Mouse (Mus musculus) CH12.LX (cell line): ENCODE data around the gene 1700029P11Rik. TPM values are rescaled to one million over a fixed set of nuclear protein-coding genes. Genes with fewer than 3 reads are reported as not detected.
"Not testable (repeated sequence)": the region's sequence is repeated elsewhere in the genome, so short reads cannot be mapped to it uniquely, and the experiment has no call there.

Experiments
- DNase-seq: peaks from one replicate; pipeline ENCODE4 v3.0.0-alpha.2; 2013; ENCODE audit errors: extremely low read depth
- H3K27ac ChIP-seq: 2 replicates; pipeline ENCODE4 v1.5.1; 2012; ENCODE audit warnings: low read depth, mild to moderate bottlenecking, control low read depth, moderate library complexity; ENCODE audit not compliant: insufficient read depth
- H3K27me3 ChIP-seq: replicated peaks from 2 replicates; pipeline ENCODE3; 2012; ENCODE audit warnings: inconsistent platforms
- H3K36me3 ChIP-seq, 2 experiments: replicated peaks in 1 of 2; 2 replicates each; pipeline versions ENCODE3 to v1.6.1; 2012; ENCODE audit warnings: inconsistent platforms in 1 of 2, low read length in 1 of 2, mild to moderate bottlenecking in 1 of 2, mixed read lengths in 1 of 2, moderate library complexity in 1 of 2; ENCODE audit not compliant: control insufficient read depth in 1 of 2, insufficient read depth in 1 of 2
- H3K4me1 ChIP-seq, 2 experiments: 2 replicates each; pipeline ENCODE4 v1.6.1; 2012; ENCODE audit warnings: inconsistent platforms in 1 of 2, moderate library complexity in 1 of 2; ENCODE audit not compliant: insufficient read depth in 2 of 2, control insufficient read depth in 1 of 2
- H3K4me2 ChIP-seq: 2 replicates; pipeline ENCODE4 v1.6.1; 2012; ENCODE audit warnings: low read depth, mild to moderate bottlenecking, control low read depth; ENCODE audit not compliant: poor library complexity, insufficient read depth, severe bottlenecking
- H3K4me3 ChIP-seq, 3 experiments: fragments of 150-350 bp in 1 of 3; sonication (generic) in 1 of 3; replicated peaks in 1 of 3; 2 replicates each; pipeline versions ENCODE3 to v1.5.1; 2011 to 2012; ENCODE audit warnings: low read depth in 2 of 3, low read length in 2 of 3, mild to moderate bottlenecking in 2 of 3, moderate library complexity in 2 of 3, control low read depth in 1 of 3, improper control_type of control experiment in 1 of 3, inconsistent platforms in 1 of 3, mixed read lengths in 1 of 3; ENCODE audit not compliant: poor library complexity in 1 of 3
- H3K79me2 ChIP-seq: replicated peaks from 2 replicates; pipeline ENCODE4 v1.6.1; 2012; ENCODE audit warnings: mild to moderate bottlenecking, moderate library complexity; ENCODE audit not compliant: control insufficient read depth, poor library complexity, insufficient read depth, severe bottlenecking; ENCODE audit errors: extremely low read depth
- H3K9ac ChIP-seq: 2 replicates; pipeline ENCODE4 v1.6.1; 2012; ENCODE audit warnings: low read depth, mild to moderate bottlenecking, control low read depth, moderate library complexity; ENCODE audit not compliant: insufficient read depth
- H3K9me3 ChIP-seq: replicated peaks from 2 replicates; pipeline ENCODE3; 2012; ENCODE audit warnings: low read length, inconsistent platforms, mixed read lengths
- CTCF ChIP-seq, 2 experiments: IDR thresholded peaks in 1 of 2; conservative IDR thresholded peaks in 1 of 2; 2 replicates each; pipeline ENCODE4 v1.5.1; 2011 to 2012; ENCODE audit warnings: low read depth in 2 of 2, low read length in 2 of 2, improper control_type of control experiment in 1 of 2, inconsistent platforms in 1 of 2, mild to moderate bottlenecking in 1 of 2, moderate library complexity in 1 of 2
- HCFC1 ChIP-seq: IDR thresholded peaks from 2 replicates; pipeline ENCODE4 v1.6.1; 2012; ENCODE audit warnings: low read depth, mild to moderate bottlenecking, inconsistent platforms, low read length, improper control_type of control experiment
- MAFK ChIP-seq: IDR thresholded peaks from 2 replicates; pipeline ENCODE4 v1.6.1; 2011; ENCODE audit warnings: low read length, improper control_type of control experiment; ENCODE audit not compliant: insufficient replicate concordance
- MXI1 ChIP-seq: IDR thresholded peaks from 2 replicates; pipeline ENCODE4 v1.6.1; 2011; ENCODE audit warnings: mild to moderate bottlenecking, low read depth, low read length, improper control_type of control experiment
- ZNF384 ChIP-seq: IDR thresholded peaks from 2 replicates; pipeline ENCODE4 v1.6.1; 2012; ENCODE audit warnings: low read depth, low read length, improper control_type of control experiment, inconsistent platforms
- dilution Hi-C: fragments of 300-500 bp; cut with MboI; formaldehyde crosslinking; loops from 2 replicates; pipeline ENCODE4 v1.14.3; 2020; ENCODE audit warnings: low sequenced_read_pairs; ENCODE audit not compliant: extremely low pct_unique_long_range_greater_than_20kb, extremely low pct_ligation_motif_present
- in situ Hi-C: fragments of 300-500 bp; cut with MboI; formaldehyde crosslinking; loops from 3 replicates; pipeline ENCODE4 v1.14.3; 2019; ENCODE audit warnings: low sequenced_read_pairs, low pct_ligation_motif_present, low pct_unique_long_range_greater_than_20kb, mixed read lengths
- polyA plus RNA-seq: library from polyadenylated mRNA; unstranded; fragments of >175 nt; gene quantifications from 2 replicates; pipeline ENCODE4 v1.2.1, GENCODE M21; 2012; ENCODE audit warnings: low read depth; ENCODE audit not compliant: insufficient read length
- total RNA-seq, 2 experiments: library from RNA; depleted of rRNA; stranded (reverse); fragments of 300-350 nt in 1 of 2; fragments of >200 nt in 1 of 2; gene quantifications; 2 replicates each; pipeline ENCODE4 v1.2.3; 2012 to 2014

Gene 1700029P11Rik
- total and polyA plus RNA-seq, 3 experiments = not detected

DNA sequence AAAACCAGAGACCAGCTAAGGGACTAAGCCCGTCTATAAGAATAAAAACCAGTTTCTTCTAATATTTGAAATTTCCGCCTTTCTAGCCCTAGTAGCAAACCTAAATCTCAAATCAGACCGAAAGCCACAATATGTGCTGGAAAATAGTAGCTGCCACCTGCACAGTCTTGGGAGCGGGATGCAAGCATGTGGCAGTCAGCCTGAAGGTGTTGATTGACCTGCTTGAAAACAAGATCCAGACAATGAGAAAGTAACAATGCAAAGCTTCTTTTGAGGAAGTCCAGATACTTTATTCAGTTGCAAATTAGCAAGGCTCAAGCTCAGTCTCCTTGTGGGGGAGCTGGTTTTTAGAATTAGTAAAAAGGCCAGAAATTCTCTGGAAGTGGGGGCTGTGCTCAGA lies 9.8 kb upstream of the 1700029P11Rik start:
- H3K9ac ChIP-seq, DNase-seq, H3K27ac ChIP-seq, H3K27me3 ChIP-seq, in situ Hi-C loops, H3K4me2 ChIP-seq, H3K9me3 ChIP-seq, H3K79me2 ChIP-seq, H3K36me3 ChIP-seq, dilution Hi-C loops, H3K4me3 ChIP-seq: not testable (repeated sequence)
- H3K4me1 ChIP-seq = peaks cover 23 to 47% of the 10 kb centered on the region in 2 experiments

DNA sequence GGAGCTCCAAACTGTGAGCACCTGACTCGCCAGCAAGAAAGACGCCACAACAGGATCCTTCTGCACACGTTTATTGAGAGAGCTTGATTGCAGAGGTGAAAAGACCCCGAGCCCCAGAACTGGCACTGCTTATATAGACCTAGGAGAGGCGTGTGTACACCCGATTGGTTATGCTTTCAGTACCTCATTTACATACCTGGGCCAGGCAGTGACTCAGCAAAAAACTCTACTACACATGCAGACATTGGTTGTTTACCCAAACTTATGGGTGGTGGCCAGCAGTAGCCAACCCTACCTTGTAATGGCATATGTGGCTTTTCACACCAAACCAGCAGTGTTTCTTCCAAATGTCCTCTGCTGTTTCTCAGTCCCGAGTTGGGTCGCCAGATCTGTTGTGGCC lies 5.2 kb upstream of the 1700029P11Rik start:
- H3K4me2 ChIP-seq, H3K4me1 ChIP-seq, dilution Hi-C loops, in situ Hi-C loops, H3K27ac ChIP-seq, H3K27me3 ChIP-seq, H3K36me3 ChIP-seq, H3K79me2 ChIP-seq, H3K4me3 ChIP-seq, H3K9me3 ChIP-seq, H3K9ac ChIP-seq: not testable (repeated sequence)
- DNase-seq = peak; percentile 16
- TF ChIP-seq MAFK = peak; percentile 34; the same call in 1 of the 2 replicates

DNA sequence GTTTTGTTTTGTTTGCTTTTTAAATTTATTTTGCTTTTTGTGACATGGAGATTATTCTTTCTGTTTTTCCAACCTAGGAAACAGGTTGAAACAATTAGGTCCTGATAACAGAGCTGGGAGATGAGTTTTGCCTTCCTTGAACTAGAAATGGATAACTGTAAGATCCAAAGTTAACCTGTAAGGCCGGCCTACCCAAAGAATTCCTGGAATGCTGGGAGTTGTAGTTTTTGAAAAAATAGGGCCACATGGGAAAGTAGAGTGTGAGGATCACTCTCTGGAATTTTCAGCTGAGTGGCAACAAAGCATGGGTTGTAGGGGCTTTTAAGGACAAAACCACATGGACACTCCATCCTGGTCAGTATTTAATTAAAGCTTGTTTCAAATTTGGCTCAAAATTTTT lies 1.8 kb downstream of the 1700029P11Rik start:
- Histone ChIP-seq H3K27ac (no peak overlapping the region), H3K4me3 (no peak overlapping the region), H3K9me3 (no peaks in the 10 kb centered on the region), H3K36me3 (no peaks in the 10 kb centered on the region), H3K79me2 (no peaks in the 10 kb centered on the region), H3K27me3 (no peaks in the 10 kb centered on the region), H3K4me2 (no peak overlapping the region), H3K9ac (no peak overlapping the region), H3K4me1 (peaks cover 0 to 15% of the 10 kb centered on the region in 2 experiments; a peak in 1 of 4 replicates)
- dilution Hi-C loops (no loop called here), in situ Hi-C loops (no loop called here)
- DNase-seq = no peak
- peak; percentile 37; the same call in 1 of the 2 replicates for TF ChIP-seq HCFC1
- TF ChIP-seq CTCF (conservative IDR thresholded peaks at IDR 0.05 in 1 of 2, IDR thresholded peaks at IDR 0.05 in 1 of 2; ENCODE audit: low read depth in 2 of 2, low read length in 2 of 2) = no peak

DNA sequence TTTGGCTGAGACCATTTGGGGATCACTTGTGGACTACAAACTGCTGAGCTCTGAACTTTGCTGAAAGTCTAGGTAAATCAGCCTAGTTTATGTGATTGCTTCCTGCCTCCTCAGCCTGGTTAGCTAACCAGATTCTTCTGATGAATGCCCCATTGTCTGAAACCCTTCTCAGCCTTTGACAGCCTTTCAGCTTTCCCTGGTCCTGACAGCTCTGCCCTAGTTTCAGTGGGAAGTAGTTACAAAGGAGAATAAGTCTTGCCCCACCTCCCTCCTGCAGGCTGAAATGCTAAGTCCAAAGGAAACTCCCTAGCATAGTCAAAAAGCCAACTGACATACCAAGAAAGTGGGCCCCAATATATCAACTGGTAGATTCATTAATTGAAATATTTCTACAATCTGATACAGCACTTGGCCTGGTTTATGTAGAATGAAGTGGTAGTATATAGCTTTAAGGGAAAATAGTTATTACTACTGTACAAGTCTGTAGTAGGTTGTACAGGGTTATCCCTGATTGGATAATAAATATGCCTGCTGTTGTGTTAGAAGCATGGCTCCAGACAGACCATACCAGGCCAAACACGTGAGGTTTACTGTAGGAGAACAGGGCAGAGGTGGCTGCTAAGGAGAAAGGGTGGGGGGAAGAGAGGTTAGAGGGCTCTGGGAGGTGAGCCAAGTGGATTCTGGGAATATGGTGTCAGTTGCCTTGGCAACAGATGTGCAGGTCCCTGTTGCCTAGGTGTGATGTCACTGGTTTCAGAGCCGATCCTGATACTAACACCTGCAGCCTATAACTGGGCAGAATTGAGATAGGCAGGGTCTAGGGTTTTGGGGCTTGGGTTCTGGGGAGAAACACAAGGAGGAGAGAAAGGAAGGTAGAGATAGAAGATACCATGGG lies 5.2 kb downstream of the 1700029P11Rik start:
- no peak overlapping the region for H3K9ac ChIP-seq
- dilution Hi-C loops = no loop called here

More for the DNA sequence above, 5.2 kb downstream of the 1700029P11Rik start:
- H3K36me3 ChIP-seq = peaks cover 0 to under 1% of the 10 kb centered on the region in 2 experiments
- H3K4me2 ChIP-seq = no peak overlapping the region
- H3K9me3 ChIP-seq = no peaks in the 10 kb centered on the region
- no peaks in the 10 kb centered on the region for H3K79me2 ChIP-seq
- TF ChIP-seq MXI1 (peak; percentile 25; the same call in 1 of the 2 replicates), ZNF384 (no peak)
- peaks cover 0 to 15% of the 10 kb centered on the region in 2 experiments; a peak in 1 of 4 replicates for H3K4me1 ChIP-seq
- no peaks in the 10 kb centered on the region for H3K27me3 ChIP-seq
- in situ Hi-C loops = no loop called here
- DNase-seq = no peak
- H3K4me3 ChIP-seq = no peak overlapping the region
- H3K27ac ChIP-seq = no peak overlapping the region
